Mouse (Mus musculus) C2C12 (cell line): ENCODE data around the gene Slc4a8.

Experiments
- CEBPB ChIP-seq: IDR thresholded peaks from one replicate; pipeline ENCODE4 v1.6.1; 2011; ENCODE audit warnings: low read depth, mild to moderate bottlenecking, control low read depth, moderate library complexity
- CTCF ChIP-seq: IDR thresholded peaks from one replicate; pipeline ENCODE4 v1.5.1; 2011; ENCODE audit not compliant: control insufficient read depth, insufficient read depth, insufficient read length
- MAX ChIP-seq: IDR thresholded peaks from one replicate; pipeline ENCODE4 v1.6.1; 2011; ENCODE audit warnings: mild to moderate bottlenecking, control low read depth
- MYOD1 ChIP-seq: IDR thresholded peaks from one replicate; pipeline ENCODE4 v1.6.1; 2011; ENCODE audit warnings: low read depth; ENCODE audit not compliant: control insufficient read depth, insufficient read length

GRCm38 (mm10) chr15:100718572-100718971 lies 43.0 kb upstream of the Slc4a8 start:
- TF ChIP-seq CTCF (peak; percentile 27), CEBPB (no peak), MYOD1 (no peak), MAX (no peak)
